Comparison of ENCODE assay signal across 8 mouse cellular contexts in genomic region chr16:4651624-4652023, GRCm38 (mm10). TPM values are rescaled to one million over a fixed set of nuclear protein-coding genes. Genes with fewer than 3 reads are reported as not detected.
DNase-seq lines count a peak whose midpoint lies in the region; ATAC-seq lines count a peak whose summit lies in the region.
"Had no signal": no experiment of that assay in that cellular context is flagged by ENCODE, and none has a peak within 500 bp of the region (broad histone marks: within the 10 kb centered on the region; RNA-seq: fewer than 3 reads in every experiment).

No protein-coding gene starts in this region.

- ATAC-seq in hindbrain, embryonic 13.5 days (ENCODE audit: low FRiP score): no peak

- 68% methylated on average over 7 of the region's 7 CpGs for WGBS in hindbrain, embryonic 10.5 days
- 70% methylated on average over 7 of the region's 7 CpGs for WGBS in hindbrain, embryonic 13.5 days

- H3K4me2 ChIP-seq in hindbrain, embryonic 13.5 days: no peak overlapping the region

- no peak overlapping the region for H3K4me3 ChIP-seq in hindbrain, embryonic 10.5 days
- no peak overlapping the region for H3K4me3 ChIP-seq in hindbrain, embryonic 13.5 days

- H3K9ac ChIP-seq in hindbrain, embryonic 13.5 days: no peak overlapping the region

- peaks cover 77% of the 10 kb centered on the region for H3K36me3 ChIP-seq in hindbrain, embryonic 10.5 days
- peaks cover 82% of the 10 kb centered on the region for H3K36me3 ChIP-seq in hindbrain, embryonic 13.5 days

- no peaks in the 10 kb centered on the region for H3K9me3 ChIP-seq in hindbrain, embryonic 10.5 days
- H3K9me3 ChIP-seq in hindbrain, embryonic 13.5 days: no peaks in the 10 kb centered on the region

- H3K27me3 ChIP-seq in hindbrain, embryonic 10.5 days (ENCODE audit: insufficient read depth, poor library complexity, severe bottlenecking): no peaks in the 10 kb centered on the region
- H3K27me3 ChIP-seq in hindbrain, embryonic 13.5 days: no peaks in the 10 kb centered on the region

- peaks cover 78% of the 10 kb centered on the region for H3K4me1 ChIP-seq in hindbrain, embryonic 10.5 days (replicated peaks)
- H3K4me1 ChIP-seq in hindbrain, embryonic 13.5 days (replicated peaks): peaks cover 32% of the 10 kb centered on the region

- DNase-seq in hindbrain, embryonic 10.5 days (ENCODE audit: low spot score): peak; percentile 74
- DNase-seq in 3T3-L1 (ENCODE audit: low read depth, low spot score): peak; percentile 96
- DNase-seq in Muller cell, postnatal 12 days (ENCODE audit: inconsistent ontology term): peak; percentile 32
- peak; percentile 94 for DNase-seq in forelimb bud, embryonic 11.5 days (ENCODE audit: low read depth, low spot score)
- DNase-seq in retina, embryonic 14.5 days (ENCODE audit: low spot score): no peak
- no peak for DNase-seq in ovary, postnatal 10 days (ENCODE audit: low spot score)

- peak overlapping the region; percentile 75 for H3K27ac ChIP-seq in hindbrain, embryonic 10.5 days
- no peak overlapping the region for H3K27ac ChIP-seq in hindbrain, embryonic 13.5 days
- H3K27ac ChIP-seq: macrophage had no signal

RNA-seq across cellular contexts. Expression of gene Dnaja3, which starts 11.8 kb away (rescaled TPM):
- 60.7 and 62.7 TPM in 2 replicates for polyA plus RNA-seq in hindbrain, embryonic 10.5 days (2016; fragmentation: Nextera tagmentation; extraction: Ambion mirVana)
- 52.7 and 54.8 TPM in 2 replicates for polyA plus RNA-seq in hindbrain, embryonic 13.5 days (2015; fragmentation: Nextera tagmentation; extraction: Ambion mirVana)

RNA-seq across cellular contexts. Expression of gene Vasn, which starts 11.9 kb away (rescaled TPM):
- 10.3 and 12.6 TPM in 2 replicates for polyA plus RNA-seq in hindbrain, embryonic 10.5 days (2016; fragmentation: Nextera tagmentation; extraction: Ambion mirVana)
- polyA plus RNA-seq in hindbrain, embryonic 13.5 days (2015; fragmentation: Nextera tagmentation; extraction: Ambion mirVana): 6.3 and 7.3 TPM in 2 replicates

RNA-seq across cellular contexts. Expression of gene Pam16, which starts 26.8 kb away (rescaled TPM):
- polyA plus RNA-seq in hindbrain, embryonic 10.5 days (2016; fragmentation: Nextera tagmentation; extraction: Ambion mirVana): 88.0 and 131 TPM in 2 replicates
- 169 and 188 TPM in 2 replicates for polyA plus RNA-seq in hindbrain, embryonic 13.5 days (2015; fragmentation: Nextera tagmentation; extraction: Ambion mirVana)

RNA-seq across cellular contexts. Expression of gene Coro7, which starts 28.0 kb away (rescaled TPM):
- 24.4 and 25.5 TPM in 2 replicates for polyA plus RNA-seq in hindbrain, embryonic 10.5 days (2016; fragmentation: Nextera tagmentation; extraction: Ambion mirVana)
- polyA plus RNA-seq in hindbrain, embryonic 13.5 days (2015; fragmentation: Nextera tagmentation; extraction: Ambion mirVana): 29.1 and 30.7 TPM in 2 replicates

RNA-seq across cellular contexts. Expression of gene Glis2, which starts 57.1 kb away (rescaled TPM):
- 27.3 and 27.9 TPM in 2 replicates for polyA plus RNA-seq in hindbrain, embryonic 10.5 days (2016; fragmentation: Nextera tagmentation; extraction: Ambion mirVana)
- polyA plus RNA-seq in hindbrain, embryonic 13.5 days (2015; fragmentation: Nextera tagmentation; extraction: Ambion mirVana): 21.8 and 22.5 TPM in 2 replicates

Comparison
In these comparisons a context has a peak if more than half of its experiments do, and no peak if none do; other contexts are left out.
1. DNase-seq: peak in hindbrain, embryonic 10.5 days (single experiment), 3T3-L1 (single experiment), Muller cell, postnatal 12 days (single experiment) and forelimb bud, embryonic 11.5 days (single experiment); none in retina, embryonic 14.5 days (single experiment) and ovary, postnatal 10 days (single experiment).